Mouse (Mus musculus) cerebellum, adult 8-10 months (tissue): ENCODE measurements around the gene H6pd.

Experiments
- DNase-seq: peaks from one replicate; pipeline ENCODE4 v3.0.0; 2022

The H6pd gene

DNA sequence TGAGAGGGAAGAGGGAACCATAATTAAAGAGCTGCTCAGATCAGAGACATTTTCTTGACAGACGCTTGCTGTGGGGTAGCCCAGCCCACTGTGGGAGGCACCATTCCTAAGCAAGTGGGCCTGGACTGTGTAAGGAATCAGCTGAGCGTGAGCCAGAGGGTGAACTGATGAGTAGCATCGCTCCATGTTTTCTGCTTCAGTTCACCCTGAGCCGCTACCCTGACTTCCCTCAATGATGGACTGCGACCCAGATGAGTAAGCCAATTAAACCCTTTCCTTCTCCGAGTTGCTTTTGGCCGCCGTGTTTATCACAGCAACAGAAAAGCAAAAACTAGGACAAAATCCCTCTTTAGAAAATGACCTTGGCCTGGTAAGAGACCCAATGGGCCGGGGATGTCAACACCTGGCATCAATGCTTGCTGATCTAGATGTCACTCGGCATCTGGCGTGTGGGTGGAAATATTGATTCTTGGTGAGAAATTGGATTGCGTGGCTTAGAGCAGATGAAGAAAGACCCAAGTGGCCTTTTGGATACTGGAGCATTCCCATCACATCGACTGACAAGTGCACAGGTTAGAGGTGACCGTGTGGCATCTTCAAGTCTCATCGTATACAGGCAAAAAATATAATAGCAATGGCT, 11.0 kb upstream of the H6pd start:
- no peak for DNase-seq

GRCm38 (mm10) chr4:150015436-150015835, 6.6 kb upstream of the H6pd start:
- no peak for DNase-seq

DNA sequence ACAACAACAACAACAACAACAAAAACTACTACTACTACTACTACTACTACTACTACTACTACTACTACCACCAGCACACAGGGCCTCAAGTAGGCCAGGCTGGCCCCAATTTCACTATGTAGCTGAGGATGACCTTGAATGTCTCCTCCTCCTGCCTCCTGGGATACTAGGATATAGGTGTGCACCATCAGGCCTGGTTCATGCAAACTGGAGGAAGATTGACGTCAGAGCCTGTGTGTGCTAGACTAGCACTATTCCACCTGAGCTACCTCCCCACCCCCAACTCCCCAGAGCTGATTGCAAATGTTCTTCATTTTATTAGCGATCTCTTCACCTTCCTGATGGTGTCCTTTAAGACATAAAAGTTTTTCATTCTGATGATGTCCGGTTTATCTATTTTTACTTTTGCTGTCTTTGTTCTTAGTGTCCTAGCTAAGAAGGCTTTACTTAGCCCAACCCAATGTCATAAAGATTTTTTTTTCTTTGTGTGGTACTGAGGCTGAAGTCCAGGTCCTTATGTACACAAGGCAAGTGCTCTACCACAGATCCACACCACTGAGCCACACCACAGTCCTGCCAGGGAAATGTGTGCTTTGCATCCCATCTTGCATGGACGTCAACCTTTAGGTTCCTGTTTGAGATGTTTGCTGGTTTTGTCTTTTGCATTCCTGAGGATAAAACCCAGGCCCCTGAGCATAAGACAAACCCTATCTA, 5.7 kb upstream of the H6pd start:
- no peak for DNase-seq

GRCm38 (mm10) chr4:150013805-150014204, 5.0 kb upstream of the H6pd start:
- no peak for DNase-seq

DNA sequence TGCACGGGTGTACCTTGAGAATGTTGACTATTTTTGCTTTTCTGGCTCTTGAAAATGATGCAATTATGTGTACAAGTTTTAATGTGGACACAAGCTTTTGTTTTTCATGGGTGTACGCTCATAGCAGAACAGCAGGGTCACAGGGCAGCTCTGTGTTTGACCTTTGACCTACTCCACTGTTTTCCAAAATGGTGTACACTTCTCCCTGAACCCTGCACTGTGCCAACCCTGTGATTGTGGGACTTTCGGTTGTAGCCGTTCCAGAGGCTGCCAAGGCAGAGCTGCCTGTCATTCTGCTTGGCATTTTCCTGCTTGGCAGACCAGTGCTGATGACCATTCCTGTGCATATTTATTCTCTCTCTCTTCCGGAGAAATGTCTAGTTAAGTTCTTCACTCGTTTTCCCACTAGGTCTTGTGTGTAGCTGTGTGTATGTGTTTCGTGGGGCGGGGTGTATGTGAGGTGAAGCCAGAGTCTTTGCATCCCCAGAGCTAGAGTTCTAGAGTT, 4.4 kb upstream of the H6pd start:
- no peak for DNase-seq

- no peak for DNase-seq
These were observed 3.5 kb upstream of the H6pd start for GRCm38 (mm10) chr4:150012322-150012723.

GRCm38 (mm10) chr4:150011564-150012321, 2.9 kb upstream of the H6pd start:
- no peak for DNase-seq

DNA sequence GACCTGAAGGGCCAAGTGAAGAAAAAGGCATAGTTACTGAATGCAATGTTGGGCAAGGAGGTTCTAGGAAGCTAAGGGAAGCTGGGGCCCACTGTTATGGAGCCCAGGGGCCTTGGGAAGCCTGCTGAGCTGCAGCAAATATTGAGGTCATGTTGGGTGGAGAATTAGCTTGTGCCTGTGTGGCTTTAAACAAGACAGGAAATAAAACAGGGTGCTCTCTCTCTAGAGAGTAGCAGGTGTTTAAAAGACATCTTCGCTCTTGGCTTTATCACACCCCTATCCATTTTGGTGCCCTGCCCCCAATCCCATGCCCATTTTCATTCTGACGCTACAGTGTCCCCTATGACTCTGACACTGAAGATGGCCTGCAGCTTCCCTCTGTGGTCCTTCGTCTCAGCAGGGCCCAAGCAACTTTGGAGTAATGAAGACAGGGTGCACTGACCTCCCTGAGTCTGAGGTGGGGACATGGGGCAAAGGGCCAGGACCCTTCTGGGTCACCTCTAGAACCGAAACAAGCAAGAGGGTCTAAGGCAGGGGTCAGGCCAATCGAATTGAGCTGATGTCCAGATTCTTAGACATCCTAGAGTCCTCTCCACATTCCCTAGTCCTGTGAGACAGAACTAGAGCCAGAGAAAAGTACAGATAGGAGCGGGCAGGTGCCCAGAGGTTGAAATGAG, 1.4 kb upstream of the H6pd start:
- DNase-seq = no peak

DNA sequence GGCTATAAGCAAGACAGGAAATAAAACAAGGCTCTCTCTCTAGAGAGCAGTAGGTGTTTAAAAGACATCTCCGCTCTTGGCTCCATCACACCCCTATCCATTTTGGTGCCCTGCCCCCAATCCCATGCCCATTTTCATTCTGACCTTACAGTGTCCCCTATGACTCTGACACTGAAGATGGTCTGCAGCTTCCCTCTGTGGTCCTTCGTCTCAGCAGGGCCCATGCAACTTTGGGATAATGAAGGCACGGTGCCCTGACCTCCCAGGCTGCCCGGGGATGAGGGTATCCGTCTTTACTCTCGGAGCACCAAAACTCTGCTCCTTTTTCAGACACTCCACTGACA, 736 bp upstream of the H6pd start:
- DNase-seq = peak; percentile 22

DNA sequence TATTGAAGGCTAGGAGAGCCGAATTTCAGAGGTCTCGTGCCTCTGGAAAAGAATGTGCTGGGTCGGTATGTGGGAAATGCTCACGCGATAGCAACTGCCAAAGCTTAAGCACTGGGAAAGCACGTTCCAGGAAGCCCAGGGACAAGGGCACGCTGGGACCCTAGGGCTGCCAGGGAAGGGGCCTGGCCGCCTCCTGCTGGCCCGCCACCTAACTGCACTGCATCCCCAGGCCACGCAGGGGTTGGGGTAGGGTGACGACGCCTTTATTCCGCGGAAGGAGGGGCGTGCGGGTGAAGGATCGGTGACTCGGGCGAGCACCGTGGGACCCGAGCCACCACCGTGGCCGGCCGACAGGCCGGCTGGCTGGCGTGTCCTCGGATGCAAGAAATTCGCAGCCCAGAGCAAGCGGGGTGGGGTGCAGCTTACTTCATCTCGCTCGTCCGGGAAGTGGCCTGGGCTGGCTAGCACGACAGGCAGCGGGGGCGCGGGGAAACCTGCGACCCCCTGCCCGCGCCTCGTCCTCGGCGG, 434 bp downstream of the H6pd start:
- peak; percentile 71 for DNase-seq

DNA sequence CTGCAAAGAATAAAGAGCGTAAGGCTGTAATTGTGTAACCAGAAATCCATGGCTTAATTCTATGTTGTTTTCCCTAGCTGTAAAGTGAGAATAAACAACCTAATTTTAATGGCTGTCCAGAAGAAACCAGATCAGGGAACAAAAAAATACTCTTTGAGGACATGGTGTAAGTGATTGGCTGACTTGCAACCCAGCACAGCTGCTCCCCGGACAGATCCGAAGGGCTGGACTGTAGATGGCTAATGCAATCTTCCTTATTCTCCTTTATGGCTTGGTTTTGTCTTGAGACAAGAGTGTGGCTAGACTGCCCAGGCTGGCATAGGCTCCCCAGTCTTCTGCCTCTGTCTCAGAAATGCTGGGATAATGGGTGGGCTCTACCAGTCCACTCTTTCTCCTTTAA, 1.4 kb downstream of the H6pd start:
- peak; percentile 17 for DNase-seq

DNA sequence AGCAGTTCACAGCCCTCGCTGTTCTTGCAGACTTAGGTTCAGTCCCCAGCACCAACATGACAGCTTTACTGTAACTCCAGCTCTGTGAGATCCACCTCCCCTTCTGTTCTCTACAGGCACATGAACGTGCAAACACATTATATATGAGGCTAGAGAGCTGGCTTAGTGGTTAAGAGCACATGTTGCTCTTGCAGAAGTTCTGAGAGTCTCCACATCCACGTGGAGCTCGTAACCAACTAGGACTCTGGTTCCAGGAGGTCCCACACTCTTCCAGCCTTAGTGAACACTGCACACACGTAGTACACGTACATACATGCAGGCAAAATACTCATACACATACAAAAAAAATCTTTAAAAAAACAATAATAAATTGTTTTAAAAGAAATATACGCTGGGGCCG, 1.8 kb downstream of the H6pd start:
- DNase-seq = peak; percentile 16

- peak; percentile 22 for DNase-seq
These were observed 2.5 kb downstream of the H6pd start for GRCm38 (mm10) chr4:150006122-150006854.

- DNase-seq = peak; percentile 13
These were observed 3.6 kb downstream of the H6pd start for GRCm38 (mm10) chr4:150005231-150005630.

- DNase-seq = peak; percentile 12
These were observed 5.2 kb downstream of the H6pd start for GRCm38 (mm10) chr4:150003641-150004040.

GRCm38 (mm10) chr4:150003021-150003580, 5.7 kb downstream of the H6pd start:
- DNase-seq = no peak

DNA sequence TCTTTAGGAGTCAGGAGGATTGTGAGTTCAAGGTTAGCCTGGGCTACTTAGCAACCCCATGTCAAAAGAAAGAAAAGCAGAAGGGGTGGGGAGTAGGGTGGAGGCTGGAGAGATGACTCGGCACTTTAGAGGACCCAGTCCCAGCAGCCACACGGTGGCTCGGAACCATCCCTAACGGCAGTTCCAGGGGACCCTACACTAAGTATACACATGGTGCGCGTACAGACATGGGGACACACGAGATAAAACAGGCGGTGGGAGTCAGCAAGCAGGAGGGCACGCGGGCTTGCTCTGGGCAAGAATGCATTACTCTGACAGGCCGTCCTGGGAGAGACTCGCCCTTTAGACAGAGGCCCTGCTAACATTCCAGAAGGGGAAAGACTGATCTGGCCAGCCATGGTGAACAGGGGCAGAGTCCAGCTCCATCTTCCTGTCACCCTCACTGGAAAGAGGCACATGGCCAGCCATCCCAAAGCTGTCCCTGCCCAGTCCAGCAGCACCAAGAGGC, 6.7 kb downstream of the H6pd start:
- DNase-seq = peak; percentile 21

DNA sequence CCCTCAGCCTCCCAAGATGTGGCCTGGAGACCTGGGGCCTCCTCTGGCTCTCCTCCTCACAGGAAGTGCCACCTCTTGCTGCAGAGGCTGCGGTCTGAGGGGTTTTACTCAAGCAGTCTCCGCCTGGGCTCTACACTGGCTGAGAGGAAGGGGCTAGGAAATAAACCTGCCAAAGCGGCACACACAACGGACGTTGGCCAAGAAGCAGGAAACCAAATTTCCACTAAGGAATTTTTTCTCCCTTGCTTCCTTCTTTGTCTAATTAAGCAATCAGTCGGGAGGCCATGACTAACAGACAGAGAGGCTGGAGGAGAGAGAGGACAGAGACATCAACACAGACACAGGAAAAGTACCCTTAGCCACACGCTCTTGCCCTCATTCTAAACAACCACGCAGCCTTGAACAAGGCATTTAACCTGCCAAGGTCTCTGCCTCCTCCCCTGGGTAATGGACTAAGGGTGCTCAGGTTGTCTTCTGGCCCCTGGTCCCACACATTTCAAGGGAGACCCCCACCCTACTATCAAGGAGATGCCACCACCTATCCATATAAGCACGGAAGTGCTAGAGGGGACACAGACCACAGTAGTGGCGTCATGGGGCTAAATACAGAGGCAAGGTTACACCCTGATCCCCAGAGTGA, 7.5 kb downstream of the H6pd start:
- peak; percentile 18 for DNase-seq

GRCm38 (mm10) chr4:149999931-150000555, 8.8 kb downstream of the H6pd start:
- DNase-seq = peak; percentile 21

DNA sequence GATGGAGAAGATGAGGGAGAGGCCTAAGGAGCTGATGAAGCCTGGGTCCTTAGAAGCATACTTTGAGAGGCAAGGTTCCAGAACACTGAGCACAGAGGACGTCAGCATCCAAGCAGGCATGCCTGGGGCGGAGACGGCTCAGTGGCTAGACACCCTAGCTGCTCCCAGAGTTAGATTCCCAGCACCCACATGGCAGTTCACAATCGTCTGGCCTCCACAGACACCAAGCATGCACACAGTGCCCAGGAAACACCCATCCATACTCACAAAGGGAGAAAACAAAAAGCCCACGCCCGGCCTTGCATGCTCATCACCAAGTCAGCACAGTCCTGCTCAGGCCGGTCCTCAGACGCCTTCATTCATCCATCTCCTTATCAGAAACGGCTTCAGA, 9.3 kb downstream of the H6pd start:
- peak; percentile 16 for DNase-seq
